Mouse (Mus musculus) ES-Bruce4 (cell line): ENCODE data around the gene Flvcr2.

Experiments used
- EP300 ChIP-seq: IDR thresholded peaks from 2 replicates; pipeline ENCODE4 v1.6.1; 2011; ENCODE audit warnings: low read depth, low read length; ENCODE audit not compliant: insufficient read depth
- POLR2A ChIP-seq: IDR thresholded peaks from one replicate; pipeline ENCODE4 v1.8.1; 2011; ENCODE audit warnings: low read length; ENCODE audit not compliant: insufficient read depth

- no peak for TF ChIP-seq POLR2A
- no peak for TF ChIP-seq EP300
These were observed 107.5 kb downstream of the Flvcr2 start for GRCm38 (mm10) chr12:85853836-85854235.
